Mouse (Mus musculus) embryonic fibroblast, embryonic 13.5 days (primary cell): Measurements from ENCODE around the gene Tnfaip8l2.

Experiments
- CTCF ChIP-seq: IDR thresholded peaks from 2 replicates; pipeline ENCODE4 v1.5.1; 2011; ENCODE audit warnings: mild to moderate bottlenecking, control low read depth, low read length, moderate library complexity, borderline replicate concordance; ENCODE audit not compliant: insufficient read depth
- POLR2A ChIP-seq: IDR thresholded peaks from 2 replicates; pipeline ENCODE4 v1.6.1; 2011; ENCODE audit warnings: low read depth, mild to moderate bottlenecking, control low read depth, low read length, moderate library complexity

- TF ChIP-seq CTCF (no peak), POLR2A (no peak)
Observed at GRCm38 (mm10) chr3:95161618-95162344, 19.6 kb upstream of the Tnfaip8l2 start.
